Mouse (Mus musculus): Measurements from ENCODE around the gene Aldh3b3.

DNA sequence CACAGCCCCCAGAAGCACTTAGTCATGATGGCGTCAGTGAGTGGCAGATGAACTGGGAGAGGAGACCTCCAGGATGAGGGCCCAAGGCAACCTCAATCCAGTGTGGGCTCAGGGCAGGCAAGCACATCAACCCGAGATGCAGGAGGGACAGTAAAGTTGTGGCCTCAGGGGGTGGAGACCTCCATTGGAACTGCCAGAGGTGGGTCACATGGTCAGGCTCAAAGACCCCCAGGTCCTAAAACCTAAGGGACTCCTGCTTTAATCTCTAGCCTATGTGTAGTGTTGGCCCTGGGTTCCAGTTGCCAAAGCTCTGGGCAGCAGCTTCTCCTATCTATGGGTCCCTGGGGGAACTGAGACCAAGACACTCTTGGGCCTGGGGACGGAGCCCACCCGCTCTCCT is 29.7 kb upstream of the Aldh3b3 start:
- no peak for TF ChIP-seq POLR2A (IDR thresholded peaks at IDR 0.05; ENCODE audit: low read depth, low read length)
- TF ChIP-seq CHD1 (IDR thresholded peaks at IDR 0.05; ENCODE audit: low read depth, low read length): no peak
- no peak for TF ChIP-seq MAFK (IDR thresholded peaks at IDR 0.05; ENCODE audit: insufficient replicate concordance, low read length)
